Mouse (Mus musculus): ENCODE measurements at regions not wholly inside any gene's neighbourhood (a gene's known extent, or its start where the extent isn't known, plus 50 kb on each side); places are given as distances from the start of the nearest gene placed in this dataset.
A peak's percentile ranks its signal among the peaks of the same experiment; 100 is the strongest.

DNA sequence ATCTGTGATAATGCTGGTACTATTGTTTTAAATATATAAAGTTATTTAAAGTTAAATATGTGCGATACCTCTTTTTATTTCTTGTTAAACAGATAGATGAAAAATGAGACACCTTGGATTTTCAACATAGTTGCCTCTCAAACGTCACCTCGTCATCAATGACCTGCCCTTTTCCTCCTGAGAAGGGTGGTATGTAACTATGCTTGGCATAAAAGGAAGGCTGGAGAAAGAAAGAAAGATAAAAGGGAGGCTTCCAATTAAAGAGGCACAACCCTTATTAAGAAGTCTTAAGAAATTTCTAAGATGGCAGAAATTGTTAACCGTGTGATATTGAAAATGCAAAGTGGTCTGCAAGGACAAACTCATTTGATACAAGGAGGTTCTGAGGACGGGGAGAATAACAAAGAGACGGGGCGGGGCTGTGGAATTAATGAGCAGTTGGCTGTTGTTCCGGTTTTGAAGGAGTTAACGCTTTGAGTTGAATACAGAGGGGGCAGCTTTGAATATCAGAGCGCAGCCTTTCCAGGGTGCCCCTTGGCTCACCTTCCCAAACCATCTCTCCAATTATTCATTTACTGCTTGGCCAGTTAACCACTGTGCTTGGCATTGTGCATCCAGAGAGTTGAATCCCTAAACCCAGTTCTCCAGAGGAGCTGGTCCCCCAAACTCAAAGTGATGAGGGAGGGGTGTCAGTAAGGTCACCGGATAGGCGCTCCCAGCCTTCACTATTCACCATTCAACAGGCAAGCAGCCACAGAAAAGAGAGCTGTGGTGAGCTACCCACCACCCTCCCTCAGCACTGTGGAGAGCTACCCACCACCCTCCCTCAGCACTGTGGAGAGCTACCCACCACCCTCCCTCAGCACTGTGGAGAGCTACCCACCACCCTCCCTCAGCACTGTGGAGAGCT, 220.6 kb downstream of the Atp23 start:
- no peak for DNase-seq (ENCODE audit: low spot score)
- H3K4me3 ChIP-seq (replicated peaks; ENCODE audit: low read length): no peak overlapping the region
- ATAC-seq (ENCODE audit: low FRiP score, low read depth): no peak
- 13% methylated on average over 12 of the region's 12 CpGs for WGBS
- no peaks in the 10 kb centered on the region for H3K36me3 ChIP-seq (ENCODE audit: control insufficient read depth, insufficient read depth, low read length)
- H3K4me2 ChIP-seq (replicated peaks; ENCODE audit: low read depth, low read length, severe bottlenecking): no peak overlapping the region
- no peaks in the 10 kb centered on the region for H3K4me1 ChIP-seq (ENCODE audit: control insufficient read depth, insufficient read depth, low read length)
- H3K27ac ChIP-seq (replicated peaks; ENCODE audit: low read depth, low read length): no peak overlapping the region
- H3K9me3 ChIP-seq (ENCODE audit: control insufficient read depth, low read length): no peaks in the 10 kb centered on the region
- TF ChIP-seq POLR2A (IDR thresholded peaks at IDR 0.05; ENCODE audit: borderline replicate concordance, extremely low read depth, insufficient read depth, insufficient read length): no peak
- no peaks in the 10 kb centered on the region; the same call in 1 of the 2 replicates for H3K27me3 ChIP-seq (ENCODE audit: control insufficient read depth, insufficient read depth, low read length)
- H3K9ac ChIP-seq (ENCODE audit: low read depth, low read length, severe bottlenecking): no peak overlapping the region

DNA sequence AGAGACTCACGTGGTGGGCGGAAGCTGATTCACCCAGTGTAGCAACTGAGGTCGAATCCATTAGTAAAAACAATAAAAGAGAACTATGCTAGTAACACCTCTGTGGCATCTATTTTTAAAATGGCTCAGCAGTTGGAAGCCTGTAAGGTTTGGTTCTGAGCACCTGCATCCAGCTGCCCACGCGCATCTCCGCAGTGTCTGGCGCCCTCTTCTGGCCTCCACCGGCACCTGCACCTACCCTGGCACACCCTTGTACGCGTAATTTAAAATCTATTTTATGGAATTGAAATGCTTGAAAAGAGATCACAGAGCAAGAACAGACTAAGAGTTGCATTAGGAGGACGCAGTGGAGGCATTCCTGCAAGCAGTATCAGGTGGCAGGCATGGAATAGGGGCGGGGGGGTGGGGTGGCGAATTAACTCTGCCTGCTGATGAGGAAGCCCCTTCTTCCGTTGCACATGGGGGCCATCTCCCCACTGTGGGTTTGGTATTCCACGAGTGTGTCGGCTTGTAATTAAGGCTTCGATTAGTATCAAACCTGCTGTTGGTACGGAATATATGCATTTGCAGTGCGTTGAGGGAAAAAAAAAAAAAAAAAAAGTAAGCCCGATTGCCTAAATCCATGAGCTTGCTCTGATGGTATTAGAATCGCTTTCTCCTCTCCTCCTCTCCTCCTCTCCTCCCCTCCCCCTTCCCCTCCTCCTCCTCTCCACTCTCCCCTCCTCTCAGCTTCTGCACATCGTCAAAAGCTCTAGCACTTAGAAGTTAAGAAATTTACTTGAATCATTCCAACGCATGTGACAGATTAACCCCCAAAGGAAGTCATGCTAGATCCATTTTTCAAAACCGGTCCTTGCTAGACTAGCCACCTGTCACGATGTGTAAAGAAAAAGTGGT, 221.7 kb downstream of the Atp23 start:
- Histone ChIP-seq H3K27ac (replicated peaks; ENCODE audit: low read depth, low read length) (no peak overlapping the region), H3K36me3 (ENCODE audit: control insufficient read depth, insufficient read depth, low read length) (no peaks in the 10 kb centered on the region), H3K27me3 (ENCODE audit: control insufficient read depth, insufficient read depth, low read length) (no peaks in the 10 kb centered on the region; the same call in 1 of the 2 replicates), H3K4me3 (replicated peaks; ENCODE audit: low read length) (no peak overlapping the region), H3K9ac (ENCODE audit: low read depth, low read length, severe bottlenecking) (no peak overlapping the region), H3K9me3 (ENCODE audit: control insufficient read depth, low read length) (no peaks in the 10 kb centered on the region), H3K4me1 (ENCODE audit: control insufficient read depth, insufficient read depth, low read length) (no peaks in the 10 kb centered on the region), H3K4me2 (replicated peaks; ENCODE audit: low read depth, low read length, severe bottlenecking) (no peak overlapping the region)
- ATAC-seq (ENCODE audit: low FRiP score, low read depth) (no peak), DNase-seq (ENCODE audit: low spot score) (no peak)
- no peak for TF ChIP-seq POLR2A (IDR thresholded peaks at IDR 0.05; ENCODE audit: borderline replicate concordance, extremely low read depth, insufficient read depth, insufficient read length)
- WGBS: 27% methylated on average over 25 of the region's 25 CpGs

DNA sequence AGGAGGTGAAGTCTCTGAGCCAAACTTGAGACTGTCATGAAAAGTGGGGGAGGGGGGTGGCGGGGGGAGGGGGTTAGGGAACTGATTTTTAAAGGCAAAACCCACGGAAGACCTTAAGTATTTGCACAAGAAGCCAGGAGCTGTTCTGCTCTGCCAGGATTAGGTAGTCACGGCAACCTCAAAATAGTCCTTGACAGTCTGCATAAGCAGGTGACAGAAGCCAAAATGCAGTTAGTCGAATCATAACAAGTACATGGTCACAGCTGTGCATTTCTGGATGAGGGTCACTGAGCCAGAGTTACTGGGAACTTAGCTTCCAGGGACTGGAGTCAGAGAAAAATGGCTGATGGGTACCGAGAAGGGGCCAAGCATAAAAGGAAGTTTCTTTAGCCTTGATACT, 227.7 kb downstream of the Atp23 start:
- H3K4me3 ChIP-seq (replicated peaks; ENCODE audit: low read length): no peak overlapping the region
- WGBS: 59% methylated on average over 5 of the region's 5 CpGs
- no peak overlapping the region for H3K4me2 ChIP-seq (replicated peaks; ENCODE audit: low read depth, low read length, severe bottlenecking)
- no peak overlapping the region for H3K27ac ChIP-seq (replicated peaks; ENCODE audit: low read depth, low read length)
- H3K4me1 ChIP-seq (ENCODE audit: control insufficient read depth, insufficient read depth, low read length): no peaks in the 10 kb centered on the region
- no peak for TF ChIP-seq POLR2A (IDR thresholded peaks at IDR 0.05; ENCODE audit: borderline replicate concordance, extremely low read depth, insufficient read depth, insufficient read length)
- no peak overlapping the region for H3K9ac ChIP-seq (ENCODE audit: low read depth, low read length, severe bottlenecking)
- ATAC-seq (ENCODE audit: low FRiP score, low read depth) (no peak), DNase-seq (ENCODE audit: low spot score) (no peak)
- no peaks in the 10 kb centered on the region for H3K27me3 ChIP-seq (ENCODE audit: control insufficient read depth, insufficient read depth, low read length)
- no peaks in the 10 kb centered on the region for H3K36me3 ChIP-seq (ENCODE audit: control insufficient read depth, insufficient read depth, low read length)
- no peaks in the 10 kb centered on the region for H3K9me3 ChIP-seq (ENCODE audit: control insufficient read depth, low read length)

DNA sequence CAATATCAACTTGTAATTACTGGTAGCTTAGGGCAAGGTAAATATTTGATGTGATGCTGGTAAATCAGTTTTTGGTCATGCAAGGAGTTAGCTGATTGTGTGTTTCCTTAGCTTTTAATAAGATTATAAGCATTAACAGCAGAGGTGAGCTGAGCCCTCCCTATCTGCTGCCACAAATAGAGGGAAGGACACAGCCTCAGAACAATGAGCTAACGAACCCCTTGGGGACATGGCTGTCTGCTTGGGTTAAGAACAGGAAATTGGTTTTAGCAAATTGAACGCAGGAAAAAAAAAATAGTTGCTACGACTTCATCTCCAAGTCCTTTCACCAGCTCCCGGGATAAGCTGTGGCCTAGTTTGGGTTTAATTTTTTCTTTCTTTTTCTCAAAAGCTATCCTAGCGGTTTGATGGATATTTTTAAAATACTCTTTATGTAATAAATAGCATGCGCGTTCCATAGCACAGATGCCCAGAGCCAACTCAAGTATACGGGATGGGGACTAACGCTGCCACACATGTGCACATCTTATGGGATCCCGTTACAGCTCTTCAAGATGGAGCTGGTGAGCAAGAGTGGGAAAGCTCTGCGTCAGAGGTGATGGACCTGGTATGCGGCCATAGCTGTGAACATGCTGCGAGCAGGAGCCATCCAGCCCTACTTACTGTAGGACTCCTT, 236.6 kb downstream of the Atp23 start:
- DNase-seq (ENCODE audit: low spot score) (peak; percentile 3), ATAC-seq (ENCODE audit: low FRiP score, low read depth) (no peak)
- Histone ChIP-seq H3K4me1 (ENCODE audit: control insufficient read depth, insufficient read depth, low read length) (peaks cover 5% of the 10 kb centered on the region), H3K4me2 (replicated peaks; ENCODE audit: low read depth, low read length, severe bottlenecking) (no peak overlapping the region), H3K27me3 (ENCODE audit: control insufficient read depth, insufficient read depth, low read length) (no peaks in the 10 kb centered on the region), H3K9me3 (ENCODE audit: control insufficient read depth, low read length) (no peaks in the 10 kb centered on the region), H3K36me3 (ENCODE audit: control insufficient read depth, insufficient read depth, low read length) (no peaks in the 10 kb centered on the region), H3K9ac (ENCODE audit: low read depth, low read length, severe bottlenecking) (no peak overlapping the region), H3K27ac (replicated peaks; ENCODE audit: low read depth, low read length) (no peak overlapping the region), H3K4me3 (replicated peaks; ENCODE audit: low read length) (no peak overlapping the region)
- 49% methylated on average over 13 of the region's 13 CpGs for WGBS
- TF ChIP-seq POLR2A (IDR thresholded peaks at IDR 0.05; ENCODE audit: borderline replicate concordance, extremely low read depth, insufficient read depth, insufficient read length): no peak
